Mouse (Mus musculus): ENCODE data around the gene Fbxo7. TPM values are rescaled to one million over a fixed set of nuclear protein-coding genes. Genes with fewer than 3 reads are reported as not detected.
A peak's percentile ranks its signal among the peaks of the same experiment; 100 is the strongest.

Gene Fbxo7
- 10 to 100 TPM in 1 of 2 experiments, 1 to 10 TPM in 1; 8.5 to 11.8 TPM for total RNA-seq (2021)
- long read RNA-seq, experiment 1, full-length matches to known transcripts = 14 of 14 reads
- long read RNA-seq, experiment 1, partial matches to known transcripts = 0 of 14 reads
- long read RNA-seq, experiment 1, other reads (novel, unspliced or antisense) = 0 of 14 reads
- long read RNA-seq, experiment 2, full-length matches to known transcripts = 17 of 19 reads
- long read RNA-seq, experiment 2, partial matches to known transcripts = 2 of 19 reads
- long read RNA-seq, experiment 2, other reads (novel, unspliced or antisense) = 0 of 19 reads

GRCm38 (mm10) chr10:86021749-86022473 lies at the start of gene Fbxo7:
Gene Fbxo7 (plus strand): TSS chr10:86021972.
- peak; percentile 92 for TF ChIP-seq CTCF (IDR thresholded peaks at IDR 0.05)
- intact Hi-C loops (cut with DNase I) = loop anchor here (2.0 to 5.0 kb wide), 3 partner anchors 65 to 443 kb away; partner anchors contain the start of gene Rtcb
- peak within 1 kb of the TSS; percentile 100 for H3K4me3 ChIP-seq
- H3K27ac ChIP-seq = peak within 1 kb of the TSS; percentile 94
- DNase-seq = peak; percentile 95

- intact Hi-C loops (cut with DNase I) = no loop called here
- H3K27ac ChIP-seq = no peak overlapping the region
- H3K4me3 ChIP-seq = no peak overlapping the region
- TF ChIP-seq CTCF (IDR thresholded peaks at IDR 0.05) = no peak
- no peak for DNase-seq
These were observed 48.9 kb upstream of the Fbxo7 start for GRCm38 (mm10) chr10:85972915-85973314.

GRCm38 (mm10) chr10:85989412-85990115 lies 32.2 kb upstream of the Fbxo7 start:
- intact Hi-C loops (cut with DNase I) = no loop called here

GRCm38 (mm10) chr10:85992412-85992811 lies 29.4 kb upstream of the Fbxo7 start:
- intact Hi-C loops (cut with DNase I) = no loop called here
- Histone ChIP-seq H3K27ac (no peak overlapping the region), H3K4me3 (no peak overlapping the region)
- no peak for DNase-seq
- TF ChIP-seq CTCF (IDR thresholded peaks at IDR 0.05) = no peak

More at GRCm38 (mm10) chr10:85989412-85990115, 32.2 kb upstream of the Fbxo7 start:
- TF ChIP-seq CTCF (IDR thresholded peaks at IDR 0.05) = no peak
- no peak overlapping the region for H3K27ac ChIP-seq
- DNase-seq = no peak
- no peak overlapping the region for H3K4me3 ChIP-seq

GRCm38 (mm10) chr10:85993836-85994235 lies 27.9 kb upstream of the Fbxo7 start:
- no peak for TF ChIP-seq CTCF (IDR thresholded peaks at IDR 0.05)
- no peak for DNase-seq
- intact Hi-C loops (cut with DNase I) = no loop called here
- Histone ChIP-seq H3K27ac (no peak overlapping the region), H3K4me3 (no peak overlapping the region)

- DNase-seq = no peak
- intact Hi-C loops (cut with DNase I) = no loop called here
- no peak overlapping the region for H3K27ac ChIP-seq
- H3K4me3 ChIP-seq = no peak overlapping the region
- no peak for TF ChIP-seq CTCF (IDR thresholded peaks at IDR 0.05)
These were observed 27.1 kb upstream of the Fbxo7 start for GRCm38 (mm10) chr10:85994543-85995104.

- intact Hi-C loops (cut with DNase I) = no loop called here
- Histone ChIP-seq H3K4me3 (no peak overlapping the region), H3K27ac (no peak overlapping the region)
- no peak for DNase-seq
- TF ChIP-seq CTCF (IDR thresholded peaks at IDR 0.05) = no peak
These were observed 21.3 kb upstream of the Fbxo7 start for GRCm38 (mm10) chr10:86000447-86000846.

GRCm38 (mm10) chr10:86006455-86006854 lies 15.3 kb upstream of the Fbxo7 start:
- no peak for TF ChIP-seq CTCF (IDR thresholded peaks at IDR 0.05)
- Histone ChIP-seq H3K4me3 (no peak overlapping the region), H3K27ac (no peak overlapping the region)
- intact Hi-C loops (cut with DNase I) = no loop called here
- DNase-seq = no peak

GRCm38 (mm10) chr10:86009688-86010087 lies 12.1 kb upstream of the Fbxo7 start:
- Histone ChIP-seq H3K27ac (no peak overlapping the region), H3K4me3 (no peak overlapping the region)
- intact Hi-C loops (cut with DNase I) = no loop called here
- no peak for TF ChIP-seq CTCF (IDR thresholded peaks at IDR 0.05)
- DNase-seq = no peak

GRCm38 (mm10) chr10:86010636-86011035 lies 11.1 kb upstream of the Fbxo7 start:
- TF ChIP-seq CTCF (IDR thresholded peaks at IDR 0.05) = no peak
- no peak overlapping the region for H3K27ac ChIP-seq
- intact Hi-C loops (cut with DNase I) = no loop called here
- DNase-seq = no peak
- H3K4me3 ChIP-seq = no peak overlapping the region

- no peak for DNase-seq
- Histone ChIP-seq H3K4me3 (no peak overlapping the region), H3K27ac (no peak overlapping the region)
- no peak for TF ChIP-seq CTCF (IDR thresholded peaks at IDR 0.05)
- intact Hi-C loops (cut with DNase I) = no loop called here
These were observed 10.6 kb upstream of the Fbxo7 start for GRCm38 (mm10) chr10:86011172-86011571.

GRCm38 (mm10) chr10:86011781-86012180 lies 10.0 kb upstream of the Fbxo7 start, which contains the start of gene Bpifc:
Gene Bpifc (minus strand): TSS chr10:86011895.
- Histone ChIP-seq H3K27ac (no peak within 1 kb of the TSS), H3K4me3 (no peak within 1 kb of the TSS)
- no peak for TF ChIP-seq CTCF (IDR thresholded peaks at IDR 0.05)
- intact Hi-C loops (cut with DNase I) = no loop called here
- no peak for DNase-seq

Measured in gastrocnemius, adult 2 months (tissue).